Mouse (Mus musculus) forebrain, embryonic 11.5 days (tissue): Measurements from ENCODE around the gene Tmem132a. TPM values are rescaled to one million over a fixed set of nuclear protein-coding genes. Genes with fewer than 3 reads are reported as not detected.

Experiments
- ATAC-seq: fragments of 200-750 bp; cut with Nextera tagmentation; replicated peaks from 2 replicates; pipeline ENCODE4 v1.8.0; 2017; ENCODE audit warnings: moderate TSS enrichment; ENCODE audit not compliant: low FRiP score
- DNase-seq: peaks from one replicate; pipeline ENCODE4 v3.0.0-alpha.2; 2017; ENCODE audit warnings: low spot score
- H3K27ac ChIP-seq: fragments of 300-500 bp; sonication (generic); 2 replicates; pipeline ENCODE4 v1.5.1; 2014; ENCODE audit warnings: low read depth, low read length
- H3K27me3 ChIP-seq: fragments of 300-500 bp; sonication (generic); 2 replicates; pipeline ENCODE4 v1.6.1; 2014; ENCODE audit warnings: mild to moderate bottlenecking, low read length, mixed read lengths; ENCODE audit not compliant: control insufficient read depth, insufficient read depth
- H3K36me3 ChIP-seq: fragments of 300-500 bp; sonication (generic); 2 replicates; pipeline ENCODE4 v1.6.1; 2014; ENCODE audit warnings: mild to moderate bottlenecking, low read length, moderate library complexity, mixed read lengths; ENCODE audit not compliant: control insufficient read depth, insufficient read depth
- H3K4me1 ChIP-seq: fragments of 300-500 bp; sonication (generic); replicated peaks from 2 replicates; pipeline ENCODE4 v1.6.1; 2014; ENCODE audit warnings: low read length, mixed read lengths; ENCODE audit not compliant: control insufficient read depth, insufficient read depth
- H3K4me2 ChIP-seq: fragments of 300-500 bp; sonication (generic); 2 replicates; pipeline ENCODE4 v1.6.1; 2014; ENCODE audit warnings: low read depth, mild to moderate bottlenecking, low read length, moderate library complexity, mixed read lengths; ENCODE audit not compliant: severe bottlenecking
- H3K4me3 ChIP-seq: fragments of 300-500 bp; sonication (generic); 2 replicates; pipeline ENCODE4 v1.5.1; 2014; ENCODE audit warnings: low read depth, low read length
- H3K9ac ChIP-seq: fragments of 300-500 bp; sonication (generic); 2 replicates; pipeline ENCODE4 v1.6.1; 2014; ENCODE audit warnings: low read length
- H3K9me3 ChIP-seq: fragments of 300-500 bp; sonication (generic); 2 replicates; pipeline ENCODE4 v1.6.1; 2016; ENCODE audit warnings: low read length, mixed read lengths; ENCODE audit not compliant: control insufficient read depth
- WGBS: fragments of 180-500 bp; shearing (Covaris S2); extraction: QIAGEN DNeasy Blood & Tissue Kit; methylation state at CpG from one replicate; pipeline ENCODE4 v1.1.7; 2014; 5-methylcytosine and 5-hydroxymethylcytosine counted together
- polyA plus RNA-seq: library from polyadenylated mRNA; unstranded; fragments of >200 nt; fragmentation: Nextera tagmentation; extraction: Ambion mirVana; gene quantifications from 2 replicates; pipeline ENCODE4 v1.2.1, GENCODE M21; 2014

Gene Tmem132a
- polyA plus RNA-seq, 1 experiment from 2014 or later: 95.1 TPM

DNA sequence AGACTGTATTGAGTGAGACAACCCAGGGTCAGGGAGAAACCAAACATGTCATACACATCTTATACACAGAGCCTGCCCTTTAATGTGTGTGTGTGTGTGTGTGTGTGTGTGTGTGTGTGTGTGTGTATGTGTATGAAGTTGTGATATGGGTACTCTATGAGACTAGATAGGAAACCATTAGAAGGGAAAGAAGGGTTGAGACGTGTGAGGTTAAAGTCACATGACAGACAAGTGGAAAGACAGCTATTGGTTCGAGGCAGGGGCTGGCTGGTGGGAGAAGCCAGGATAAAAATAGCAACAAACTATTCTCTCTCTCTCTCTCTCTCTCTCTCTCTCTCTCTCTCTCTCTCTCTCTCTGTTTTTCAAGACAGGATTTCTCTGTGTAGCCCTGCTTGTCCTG, 53.3 kb downstream of the Tmem132a start:
- Histone ChIP-seq H3K4me3 (no peak overlapping the region), H3K9ac (no peak overlapping the region), H3K36me3 (no peaks in the 10 kb centered on the region), H3K27me3 (no peaks in the 10 kb centered on the region), H3K27ac (no peak overlapping the region), H3K4me1 (0 out of 2 replicates have a peak, but pooled peaks cover 3% of the 10 kb centered on the region), H3K4me2 (no peak overlapping the region), H3K9me3 (no peaks in the 10 kb centered on the region)
- 75% methylated on average over 2 of the region's 2 CpGs for WGBS
- no peak for ATAC-seq
- DNase-seq: no peak

DNA sequence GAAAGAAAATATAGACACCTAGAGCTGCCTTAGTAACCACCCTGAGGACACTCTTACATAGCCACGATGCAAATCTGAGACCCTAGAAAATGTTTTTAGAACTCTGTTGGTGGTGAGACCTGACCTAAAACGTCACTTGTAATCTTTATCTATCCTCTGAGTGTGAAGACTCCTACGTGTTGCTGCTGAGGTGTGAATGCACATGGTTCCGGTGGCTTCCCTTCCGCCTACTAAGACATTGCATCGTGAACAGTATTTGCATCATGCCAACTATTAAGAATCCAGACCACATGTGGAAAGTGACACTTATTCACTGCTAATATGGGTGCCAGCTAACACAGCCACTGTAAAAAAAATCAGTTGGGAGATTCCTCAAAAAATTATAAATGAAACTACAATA, 53.9 kb downstream of the Tmem132a start:
- H3K4me1 ChIP-seq: 0 out of 2 replicates have a peak, but pooled peaks cover 3% of the 10 kb centered on the region
- no peaks in the 10 kb centered on the region for H3K36me3 ChIP-seq
- ATAC-seq (no peak), DNase-seq (no peak)
- no peaks in the 10 kb centered on the region for H3K9me3 ChIP-seq
- H3K4me3 ChIP-seq: no peak overlapping the region
- H3K4me2 ChIP-seq: no peak overlapping the region
- WGBS: 88% methylated on average over 6 of the region's 6 CpGs
- H3K27me3 ChIP-seq: no peaks in the 10 kb centered on the region
- H3K9ac ChIP-seq: no peak overlapping the region
- H3K27ac ChIP-seq: no peak overlapping the region

DNA sequence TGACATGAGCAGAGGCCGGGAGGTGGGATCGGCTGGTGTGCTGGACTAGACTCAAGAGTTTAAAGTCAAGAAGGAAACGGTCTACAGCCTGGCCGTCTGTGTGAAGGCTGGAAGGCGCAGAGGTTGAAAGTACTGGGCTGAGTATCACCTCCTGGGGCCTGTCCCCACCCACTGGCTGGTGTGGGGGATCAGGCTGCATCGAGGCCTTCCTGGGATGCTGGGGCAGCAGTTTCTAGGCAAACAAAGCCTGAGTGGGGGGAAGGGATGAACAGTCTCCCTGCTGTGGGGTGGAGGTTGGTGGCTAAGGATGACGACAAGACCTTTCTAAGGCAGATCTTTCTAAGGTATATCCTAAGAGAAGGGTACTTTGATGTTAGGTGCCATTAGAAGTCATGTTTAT, 55.8 kb downstream of the Tmem132a start:
- Histone ChIP-seq H3K4me3 (no peak overlapping the region), H3K4me2 (no peak overlapping the region), H3K36me3 (no peaks in the 10 kb centered on the region), H3K27ac (no peak overlapping the region), H3K27me3 (no peaks in the 10 kb centered on the region), H3K9ac (no peak overlapping the region), H3K9me3 (no peaks in the 10 kb centered on the region), H3K4me1 (0 out of 2 replicates have a peak, but pooled peaks cover 3% of the 10 kb centered on the region)
- DNase-seq (no peak), ATAC-seq (no peak)
- 74% methylated on average over 7 of the region's 7 CpGs for whole genome bisulfite sequencing

DNA sequence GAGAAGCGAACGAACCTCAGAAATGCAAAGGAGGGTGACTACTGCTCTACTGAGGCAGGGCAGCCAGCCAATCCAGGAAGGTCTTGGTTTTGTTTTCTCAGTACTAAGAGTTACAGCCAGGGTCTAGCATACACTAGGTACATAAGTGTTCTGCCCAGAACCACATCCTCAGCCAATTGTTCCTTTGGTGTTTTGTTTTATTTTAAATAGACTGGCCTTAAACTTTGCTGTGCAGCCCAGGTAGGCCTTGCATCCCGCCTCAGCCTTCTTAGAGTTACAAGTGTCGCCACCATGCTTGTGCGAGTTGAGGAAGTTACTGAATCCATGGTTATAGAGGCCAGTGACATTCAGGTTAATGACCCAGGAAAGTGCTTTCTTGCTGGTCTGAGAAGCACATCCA, 56.7 kb downstream of the Tmem132a start:
- WGBS: 94% methylated on average over 5 of the region's 5 CpGs
- no peak overlapping the region for H3K9ac ChIP-seq
- no peak overlapping the region for H3K4me2 ChIP-seq
- H3K4me3 ChIP-seq: no peak overlapping the region
- no peak for DNase-seq
- H3K36me3 ChIP-seq: no peaks in the 10 kb centered on the region
- 0 out of 2 replicates have a peak, but pooled peaks cover under 1% of the 10 kb centered on the region for H3K4me1 ChIP-seq
- no peaks in the 10 kb centered on the region for H3K9me3 ChIP-seq
- no peaks in the 10 kb centered on the region for H3K27me3 ChIP-seq
- no peak overlapping the region for H3K27ac ChIP-seq
- no peak for ATAC-seq

DNA sequence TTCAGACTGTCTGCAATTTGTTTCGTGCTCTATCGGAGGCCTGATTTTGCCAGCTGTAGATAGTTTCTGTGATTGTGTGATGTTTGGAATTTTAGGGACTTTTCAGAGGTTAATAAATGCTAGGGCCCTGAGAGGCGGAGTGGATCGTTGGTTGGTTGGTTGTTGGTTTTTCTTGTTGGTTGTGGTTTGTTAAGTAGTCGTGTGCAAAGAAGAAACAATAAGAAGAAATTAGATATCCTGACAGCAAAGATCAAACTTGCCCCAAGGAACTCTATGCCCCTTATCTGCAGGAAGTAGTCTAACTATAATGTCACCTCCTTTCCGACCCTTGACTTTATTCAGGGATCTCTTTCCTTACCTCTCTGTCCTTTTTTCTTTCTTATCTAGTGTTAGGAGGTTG, 58.3 kb downstream of the Tmem132a start:
- WGBS: 87% methylated on average over 6 of the region's 6 CpGs
- Histone ChIP-seq H3K27me3 (no peaks in the 10 kb centered on the region), H3K9ac (no peak overlapping the region), H3K4me2 (no peak overlapping the region), H3K4me3 (no peak overlapping the region), H3K27ac (no peak overlapping the region), H3K4me1 (no peaks in the 10 kb centered on the region), H3K9me3 (no peaks in the 10 kb centered on the region), H3K36me3 (no peaks in the 10 kb centered on the region)
- no peak for DNase-seq
- ATAC-seq: no peak

DNA sequence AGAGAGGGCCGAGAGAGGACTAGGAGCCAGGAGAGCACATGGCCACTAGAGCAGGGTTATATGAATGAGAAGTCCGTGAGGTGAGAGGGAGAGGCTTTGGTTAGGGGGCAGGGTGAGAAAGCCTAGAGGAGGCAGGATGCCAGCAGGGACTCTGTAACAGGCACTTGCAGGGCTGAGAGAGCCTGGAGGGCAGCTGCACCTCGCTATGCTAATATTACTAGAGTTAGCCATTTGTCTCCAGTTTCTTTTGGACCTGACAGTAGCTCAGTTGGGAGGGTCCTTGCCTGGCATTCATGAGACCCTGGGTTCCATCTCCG, 59.6 kb downstream of the Tmem132a start:
- no peaks in the 10 kb centered on the region for H3K4me1 ChIP-seq
- DNase-seq (no peak), ATAC-seq (no peak)
- H3K27me3 ChIP-seq: no peaks in the 10 kb centered on the region
- H3K9me3 ChIP-seq: no peaks in the 10 kb centered on the region
- H3K4me2 ChIP-seq: no peak overlapping the region
- H3K9ac ChIP-seq: no peak overlapping the region
- no peaks in the 10 kb centered on the region for H3K36me3 ChIP-seq
- no peak overlapping the region for H3K4me3 ChIP-seq
- 75% methylated on average over 4 of the region's 4 CpGs for WGBS
- H3K27ac ChIP-seq: no peak overlapping the region

DNA sequence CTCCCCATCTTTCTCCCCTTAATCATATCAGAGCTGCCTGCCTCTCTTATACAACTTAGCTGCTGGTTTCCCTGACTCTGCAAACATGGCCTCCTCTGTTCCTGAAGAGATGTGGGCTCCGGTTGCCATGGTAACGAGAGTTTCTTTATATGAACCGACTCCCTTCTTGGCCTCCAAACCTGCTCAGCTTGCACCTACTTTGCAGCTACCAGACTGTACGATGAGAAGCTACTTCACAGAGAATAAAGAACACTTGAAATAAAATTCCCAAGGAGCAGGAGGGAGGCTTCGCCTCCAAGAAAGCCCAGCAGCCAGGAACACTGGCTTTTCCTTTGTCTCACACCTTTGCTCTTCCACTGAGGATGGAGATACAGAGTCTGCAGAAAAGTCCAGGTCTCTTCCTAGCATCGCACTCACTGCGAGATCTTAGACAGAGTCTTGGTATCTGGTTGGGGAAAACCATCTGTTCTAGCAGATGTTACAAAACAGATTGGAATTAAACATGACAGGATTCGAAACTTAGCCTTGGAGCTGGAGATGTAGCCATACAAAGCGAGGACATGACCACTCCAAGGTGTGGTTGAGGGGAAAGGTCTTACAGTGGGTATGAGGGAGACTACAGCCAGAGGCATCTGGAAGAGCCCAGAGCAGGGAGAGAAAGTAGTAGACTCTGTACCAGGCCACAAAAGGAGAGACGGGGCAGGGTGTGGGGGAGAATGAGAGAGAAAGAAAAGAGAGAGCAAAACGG, 60.1 kb downstream of the Tmem132a start:
- Histone ChIP-seq H3K4me1 (no peaks in the 10 kb centered on the region), H3K9me3 (no peaks in the 10 kb centered on the region), H3K36me3 (no peaks in the 10 kb centered on the region), H3K4me2 (no peak overlapping the region), H3K27ac (no peak overlapping the region), H3K9ac (no peak overlapping the region), H3K4me3 (no peak overlapping the region), H3K27me3 (no peaks in the 10 kb centered on the region)
- no peak; the same call in 1 of the 2 replicates for ATAC-seq
- 81% methylated on average over 11 of the region's 11 CpGs for WGBS
- DNase-seq: no peak

DNA sequence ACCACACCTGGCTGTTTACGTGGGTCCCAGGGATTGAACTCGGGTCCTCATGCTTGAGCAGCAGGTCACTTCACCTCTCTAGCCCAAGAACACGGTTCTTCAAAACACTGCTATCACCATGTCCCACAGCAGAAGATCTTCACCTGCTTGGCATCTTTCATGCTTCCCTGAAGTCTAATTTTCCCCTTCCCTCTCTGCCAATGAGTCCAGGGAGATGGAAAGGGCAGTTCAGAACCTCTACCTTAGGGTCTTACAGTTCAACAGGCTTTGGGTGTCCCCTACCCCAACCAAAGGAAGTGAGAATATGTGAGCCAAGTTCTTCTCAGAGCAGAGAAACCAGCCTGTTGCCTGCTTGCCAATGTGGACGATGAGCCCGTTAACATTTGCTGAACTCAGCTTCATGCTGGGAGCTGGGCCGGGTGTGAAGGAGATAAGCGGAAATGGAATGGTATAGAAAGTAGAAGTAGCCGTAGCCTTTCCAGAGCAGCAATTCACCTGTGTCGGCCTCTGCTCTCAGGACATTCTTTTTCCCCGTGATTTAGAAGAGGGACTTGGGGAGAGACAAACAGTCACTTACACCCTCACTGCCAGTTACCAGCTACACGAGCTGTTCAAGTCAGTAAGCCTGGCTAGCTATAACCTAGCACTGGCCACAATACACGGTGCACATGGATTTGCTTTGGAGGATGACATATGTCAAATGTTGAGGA, 61.1 kb downstream of the Tmem132a start:
- H3K9ac ChIP-seq: no peak overlapping the region
- no peak for ATAC-seq
- no peaks in the 10 kb centered on the region for H3K36me3 ChIP-seq
- H3K4me2 ChIP-seq: no peak overlapping the region
- WGBS: 90% methylated on average over 12 of the region's 12 CpGs
- no peak overlapping the region for H3K27ac ChIP-seq
- no peaks in the 10 kb centered on the region for H3K9me3 ChIP-seq
- no peak for DNase-seq
- H3K4me3 ChIP-seq: no peak overlapping the region
- no peaks in the 10 kb centered on the region for H3K27me3 ChIP-seq
- H3K4me1 ChIP-seq: no peaks in the 10 kb centered on the region
